8 mouse cellular contexts compared by ENCODE assay signal in the genomic region with DNA sequence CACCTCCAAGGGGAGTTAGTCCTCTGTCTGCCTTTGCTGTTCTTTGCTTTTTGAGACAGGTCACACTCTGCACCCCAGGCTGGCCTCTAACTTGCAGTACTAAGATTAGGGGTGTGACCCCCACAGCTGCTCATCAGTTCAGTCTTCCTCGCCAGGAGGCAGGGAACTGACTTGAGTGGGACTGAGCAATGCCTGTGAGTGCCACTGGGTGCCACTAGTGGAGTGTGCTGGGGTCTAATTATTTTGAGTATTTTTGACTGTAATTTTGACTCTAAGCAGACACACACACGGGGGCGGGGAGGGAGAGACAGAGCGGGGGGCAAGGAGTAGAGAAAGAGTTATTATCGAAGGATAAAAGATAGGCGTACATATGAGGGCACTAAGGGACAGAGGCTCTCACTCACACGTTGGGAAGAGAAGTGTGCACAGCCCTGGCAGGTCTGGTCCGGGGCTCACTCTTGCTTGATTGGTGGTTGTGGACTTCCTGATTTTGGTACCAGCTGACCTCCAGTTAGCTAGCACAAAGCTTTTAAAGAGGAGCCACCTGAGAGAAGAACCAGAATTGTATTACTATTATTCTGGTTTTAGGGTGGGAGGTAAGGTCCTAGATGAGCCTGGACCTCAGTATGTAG. TPM values are rescaled to one million over a fixed set of nuclear protein-coding genes. Genes with fewer than 3 reads are reported as not detected.
DNase-seq lines count a peak whose midpoint lies in the region; ATAC-seq lines count a peak whose summit lies in the region.

No protein-coding gene starts in this region.

- no peaks in the 10 kb centered on the region for H3K36me3 ChIP-seq in forebrain, embryonic 11.5 days (ENCODE audit: control insufficient read depth, insufficient read depth, low read length)
- H3K36me3 ChIP-seq in forebrain, embryonic 10.5 days (replicated peaks): no peaks in the 10 kb centered on the region

- no peaks in the 10 kb centered on the region for H3K9me3 ChIP-seq in forebrain, embryonic 11.5 days (ENCODE audit: control insufficient read depth, low read length)
- H3K9me3 ChIP-seq in forebrain, embryonic 10.5 days: no peaks in the 10 kb centered on the region

- 0 out of 2 replicates have a peak, but pooled peaks have one; percentile 34 for ATAC-seq in forebrain, embryonic 11.5 days (replicated peaks; ENCODE audit: low FRiP score)
- ATAC-seq in megakaryocyte, adult 5-6 weeks (ENCODE audit: poor library complexity, severe bottlenecking): no peak

- no peak overlapping the region for H3K9ac ChIP-seq in forebrain, embryonic 11.5 days (ENCODE audit: low read length)

- 70% methylated on average over 8 of the region's 8 CpGs for WGBS in forebrain, embryonic 11.5 days
- 74% methylated on average over 8 of the region's 8 CpGs for WGBS in forebrain, embryonic 10.5 days

- H3K4me1 ChIP-seq in forebrain, embryonic 11.5 days (replicated peaks; ENCODE audit: control insufficient read depth, insufficient read depth, low read length): no peaks in the 10 kb centered on the region
- peaks cover 11% of the 10 kb centered on the region for H3K4me1 ChIP-seq in forebrain, embryonic 10.5 days

- H3K27ac ChIP-seq in forebrain, embryonic 11.5 days (ENCODE audit: low read depth, low read length): no peak overlapping the region
- no peak overlapping the region for H3K27ac ChIP-seq in forebrain, embryonic 10.5 days

- no peak overlapping the region for H3K4me2 ChIP-seq in forebrain, embryonic 11.5 days (ENCODE audit: low read depth, low read length, severe bottlenecking)

- no peak overlapping the region for H3K4me3 ChIP-seq in forebrain, embryonic 11.5 days (ENCODE audit: low read depth, low read length)
- H3K4me3 ChIP-seq in forebrain, embryonic 10.5 days: no peak overlapping the region

- H3K27me3 ChIP-seq in forebrain, embryonic 11.5 days (ENCODE audit: control insufficient read depth, insufficient read depth, low read length): no peaks in the 10 kb centered on the region
- no peaks in the 10 kb centered on the region for H3K27me3 ChIP-seq in forebrain, embryonic 10.5 days (ENCODE audit: poor library complexity, severe bottlenecking)

- no peak for DNase-seq in forebrain, embryonic 11.5 days (ENCODE audit: low spot score)
- no peak for DNase-seq in forebrain, embryonic 10.5 days (ENCODE audit: extremely low spot score, low spot score)
- DNase-seq in thymus, postnatal 14 days: peak; percentile 19
- no peak for DNase-seq in thymus, postnatal 10 days (ENCODE audit: low spot score in 2 of 2)
- peak; percentile 20 to 26 for DNase-seq in layer of hippocampus, postnatal 36 days
- DNase-seq in right cerebral cortex, postnatal 25 days: peak; percentile 28
- no peak for DNase-seq in adrenal gland, postnatal 10 days

RNA-seq across cellular contexts. Expression of a gene that starts 46.4 kb away (rescaled TPM):
- 65.5 and 65.7 TPM in 2 replicates for polyA plus RNA-seq in forebrain, embryonic 11.5 days (2014; fragmentation: Nextera tagmentation; extraction: Ambion mirVana)
- 166 and 172 TPM in 2 replicates for polyA plus RNA-seq in forebrain, embryonic 10.5 days (2016; fragmentation: Nextera tagmentation; extraction: Ambion mirVana)
- 100 to 1,000 TPM; 112 to 119 TPM for total RNA-seq in layer of hippocampus, postnatal 36 days (2021)
- total RNA-seq in adrenal gland, postnatal 10 days (2021): 10 to 100 TPM; 58.5 to 66.7 TPM
- total RNA-seq in megakaryocyte, adult 5-6 weeks (2015): 73.6 and 74.5 TPM in 2 replicates
- 56.5 and 61.4 TPM in 2 replicates for total RNA-seq in megakaryocyte, adult 5-6 weeks (2017)

Comparison
In these comparisons a context has a peak if more than half of its experiments do, and no peak if none do; other contexts are left out.
1. DNase-seq: peak in thymus, postnatal 14 days (single experiment), layer of hippocampus, postnatal 36 days (2 of 2) and right cerebral cortex, postnatal 25 days (single experiment); none in forebrain, embryonic 11.5 days (single experiment), forebrain, embryonic 10.5 days (single experiment), thymus, postnatal 10 days (0 of 2) and adrenal gland, postnatal 10 days (single experiment).